Mouse (Mus musculus) T-helper 2 cell (primary cell): Measurements from ENCODE around the gene Zbtb38.

Experiments
- in situ Hi-C: fragments of 300-600 bp; cut with MboI, MseI; formaldehyde crosslinking; loops from one replicate; pipeline ENCODE4 v1.15.1; 2025; ENCODE audit warnings: high pct_unique_total_duplicates

Zbtb38 gene

GRCm38 (mm10) chr9:96731039-96731895 lies 21.4 kb downstream of the Zbtb38 start:
- in situ Hi-C loops: no loop called here

GRCm38 (mm10) chr9:96730311-96730625 lies 22.4 kb downstream of the Zbtb38 start:
- in situ Hi-C loops: no loop called here

- in situ Hi-C loops: no loop called here
Measured at GRCm38 (mm10) chr9:96729537-96730310, 22.9 kb downstream of the Zbtb38 start.

- in situ Hi-C loops: no loop called here
Measured at GRCm38 (mm10) chr9:96728338-96729162, 24.1 kb downstream of the Zbtb38 start.

GRCm38 (mm10) chr9:96727688-96728087 lies 24.9 kb downstream of the Zbtb38 start:
- in situ Hi-C loops: no loop called here

- in situ Hi-C loops: no loop called here
Measured at GRCm38 (mm10) chr9:96726336-96727131, 26.1 kb downstream of the Zbtb38 start.

GRCm38 (mm10) chr9:96725582-96726320 lies 26.9 kb downstream of the Zbtb38 start:
- in situ Hi-C loops: no loop called here

GRCm38 (mm10) chr9:96723650-96724049 lies 29.0 kb downstream of the Zbtb38 start:
- in situ Hi-C loops: loop anchor here (25.0 kb wide), 1 partner anchor 1786 kb away; no protein-coding TSS in a partner anchor

- in situ Hi-C loops: loop anchor here (25.0 kb wide), 1 partner anchor 1784 kb away; no protein-coding TSS in a partner anchor
Measured at GRCm38 (mm10) chr9:96721163-96721799, 31.4 kb downstream of the Zbtb38 start.

- in situ Hi-C loops: loop anchor here (25.0 kb wide), 1 partner anchor 1783 kb away; no protein-coding TSS in a partner anchor
Measured at GRCm38 (mm10) chr9:96720510-96721162, 32.0 kb downstream of the Zbtb38 start.

- in situ Hi-C loops: loop anchor here (25.0 kb wide), 1 partner anchor 1782 kb away; no protein-coding TSS in a partner anchor
Measured at GRCm38 (mm10) chr9:96719408-96720158, 33.0 kb downstream of the Zbtb38 start.

- in situ Hi-C loops: loop anchor here (25.0 kb wide), 1 partner anchor 1782 kb away; no protein-coding TSS in a partner anchor
Measured at GRCm38 (mm10) chr9:96718888-96719287, 33.7 kb downstream of the Zbtb38 start.

- in situ Hi-C loops: loop anchor here (25.0 kb wide), 1 partner anchor 1781 kb away; no protein-coding TSS in a partner anchor
Measured at GRCm38 (mm10) chr9:96718402-96718798, 34.2 kb downstream of the Zbtb38 start.

GRCm38 (mm10) chr9:96717698-96718401 lies 34.8 kb downstream of the Zbtb38 start:
- in situ Hi-C loops: loop anchor here (25.0 kb wide), 1 partner anchor 1781 kb away; no protein-coding TSS in a partner anchor

GRCm38 (mm10) chr9:96716735-96717444 lies 35.7 kb downstream of the Zbtb38 start:
- in situ Hi-C loops: loop anchor here (25.0 kb wide), 1 partner anchor 1780 kb away; no protein-coding TSS in a partner anchor

GRCm38 (mm10) chr9:96716136-96716535 lies 36.5 kb downstream of the Zbtb38 start:
- in situ Hi-C loops: loop anchor here (25.0 kb wide), 1 partner anchor 1779 kb away; no protein-coding TSS in a partner anchor

GRCm38 (mm10) chr9:96715171-96715570 lies 37.5 kb downstream of the Zbtb38 start:
- in situ Hi-C loops: loop anchor here (25.0 kb wide), 1 partner anchor 1778 kb away; no protein-coding TSS in a partner anchor
